Comparison of ENCODE assay signal across 8 mouse cellular contexts in the genomic region with DNA sequence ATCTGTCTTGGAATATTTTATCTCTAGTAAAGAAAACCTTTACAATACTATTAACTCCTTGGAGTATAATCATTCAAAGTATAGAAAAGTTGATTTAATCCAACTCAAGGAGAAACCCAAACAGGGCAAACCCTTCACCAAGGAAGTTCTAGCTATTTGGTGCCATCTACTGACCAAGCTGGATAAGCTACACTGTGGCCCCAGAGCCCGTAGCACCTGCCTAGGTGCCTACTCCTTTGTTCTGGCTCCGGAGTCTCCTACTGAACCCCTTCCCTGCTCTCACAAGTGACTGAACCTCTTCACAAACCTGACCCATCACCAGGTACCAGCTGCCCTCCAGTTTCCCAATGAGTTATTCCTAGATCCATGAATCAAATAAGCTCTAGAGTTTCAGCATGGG. TPM values are rescaled to one million over a fixed set of nuclear protein-coding genes. Genes with fewer than 3 reads are reported as not detected.
A peak's percentile ranks its signal among the peaks of the same experiment; 100 is the strongest.
DNase-seq lines count a peak whose midpoint lies in the region; ATAC-seq and TF ChIP-seq lines count a peak whose summit lies in the region.

No protein-coding gene starts in this region.

- H3K9ac ChIP-seq in lung, postnatal 0 days (replicated peaks; ENCODE audit: low read depth) = no peak overlapping the region
- no peak overlapping the region for H3K9ac ChIP-seq in forebrain, embryonic 16.5 days (replicated peaks; ENCODE audit: low read depth, low read length)
- H3K9ac ChIP-seq in stomach, embryonic 14.5 days (replicated peaks; ENCODE audit: low read depth, low read length) = no peak overlapping the region

- H3K36me3 ChIP-seq in lung, postnatal 0 days (ENCODE audit: insufficient read depth, low read length) = peaks cover 4% of the 10 kb centered on the region; the same call in 1 of the 2 replicates
- H3K36me3 ChIP-seq in forebrain, embryonic 16.5 days (ENCODE audit: control insufficient read depth, insufficient read depth) = 0 out of 2 replicates have a peak, but pooled peaks cover 5% of the 10 kb centered on the region
- H3K36me3 ChIP-seq in stomach, embryonic 14.5 days (ENCODE audit: control insufficient read depth, insufficient read depth, low read length) = peaks cover 3% of the 10 kb centered on the region

- H3K9me3 ChIP-seq in lung, postnatal 0 days (ENCODE audit: low read length) = no peaks in the 10 kb centered on the region
- H3K9me3 ChIP-seq in forebrain, embryonic 16.5 days (ENCODE audit: control insufficient read depth, low read length) = no peaks in the 10 kb centered on the region
- no peaks in the 10 kb centered on the region for H3K9me3 ChIP-seq in stomach, embryonic 14.5 days (ENCODE audit: control insufficient read depth, low read depth, low read length)

- H3K4me2 ChIP-seq in lung, postnatal 0 days (replicated peaks; ENCODE audit: low read depth, low read length) = no peak overlapping the region
- H3K4me2 ChIP-seq in forebrain, embryonic 16.5 days (ENCODE audit: low read length) = no peak overlapping the region
- H3K4me2 ChIP-seq in stomach, embryonic 14.5 days (replicated peaks; ENCODE audit: low read depth, low read length) = no peak overlapping the region

- H3K27me3 ChIP-seq in lung, postnatal 0 days (replicated peaks; ENCODE audit: insufficient read depth, low read length) = no peaks in the 10 kb centered on the region
- H3K27me3 ChIP-seq in forebrain, embryonic 16.5 days (replicated peaks; ENCODE audit: control insufficient read depth, insufficient read depth, low read length) = no peaks in the 10 kb centered on the region
- H3K27me3 ChIP-seq in stomach, embryonic 14.5 days (ENCODE audit: control insufficient read depth, insufficient read depth, low read length) = no peaks in the 10 kb centered on the region

- peak; percentile 67 for TF ChIP-seq CTCF in lung, postnatal 0 days (IDR thresholded peaks at IDR 0.05)

- peaks cover 7% of the 10 kb centered on the region; the same call in 1 of the 2 replicates for H3K4me1 ChIP-seq in lung, postnatal 0 days (ENCODE audit: insufficient read depth, low read depth, low read length)
- H3K4me1 ChIP-seq in forebrain, embryonic 16.5 days (replicated peaks; ENCODE audit: control insufficient read depth, insufficient read depth, low read length) = no peaks in the 10 kb centered on the region; the same call in 1 of the 2 replicates
- no peaks in the 10 kb centered on the region for H3K4me1 ChIP-seq in stomach, embryonic 14.5 days (ENCODE audit: control insufficient read depth, insufficient read depth, low read length)

- WGBS in lung, postnatal 0 days = 42% methylated on average over 2 of the region's 2 CpGs
- WGBS in forebrain, embryonic 16.5 days = 35% methylated on average over 2 of the region's 2 CpGs
- 40% methylated on average over 2 of the region's 2 CpGs for WGBS in stomach, embryonic 14.5 days

- no peak overlapping the region for H3K27ac ChIP-seq in lung, postnatal 0 days (ENCODE audit: low read length)
- H3K27ac ChIP-seq in forebrain, embryonic 16.5 days (ENCODE audit: low read length) = no peak overlapping the region
- no peak overlapping the region for H3K27ac ChIP-seq in stomach, embryonic 14.5 days (ENCODE audit: low read length)

- peak; percentile 64 for ATAC-seq in lung, postnatal 0 days
- ATAC-seq in forebrain, embryonic 16.5 days = 0 out of 2 replicates have a peak, but pooled peaks have one; percentile 20
- ATAC-seq in stomach, embryonic 14.5 days (ENCODE audit: insufficient number of reproducible peaks, insufficient read depth, low FRiP score, low read depth) = peak; percentile 61; the same call in 1 of the 2 replicates

- intact Hi-C loops in heart, postnatal 25 days (cut with DNase I) = loop anchor here (5.0 kb wide), 1 partner anchor 75 kb away; no protein-coding TSS in a partner anchor

- H3K4me3 ChIP-seq in lung, postnatal 0 days (ENCODE audit: low read depth, low read length) = no peak overlapping the region
- H3K4me3 ChIP-seq in forebrain, embryonic 16.5 days (replicated peaks; ENCODE audit: low read length) = no peak overlapping the region
- no peak overlapping the region for H3K4me3 ChIP-seq in stomach, embryonic 14.5 days (ENCODE audit: low read depth, low read length)

- DNase-seq in cerebellum, postnatal 10 days = peak; percentile 35 to 36
- DNase-seq in cerebellum, adult 11 months = no peak
- DNase-seq in lung, postnatal 0 days (ENCODE audit: low spot score) = peak; percentile 55
- DNase-seq in lung, postnatal 25 days (ENCODE audit: low spot score) = no peak
- DNase-seq in layer of hippocampus, postnatal 25 days (ENCODE audit: extremely low spot score in 1 of 2, low spot score in 1 of 2) = no peak
- no peak for DNase-seq in heart, postnatal 25 days (ENCODE audit: low spot score)

- TF ChIP-seq EP300 in lung, postnatal 0 days (IDR thresholded peaks at IDR 0.05) = no peak

RNA-seq across cellular contexts. Expression of a gene that starts 45.3 kb away (rescaled TPM):
- 220 and 256 TPM in 2 replicates for polyA plus RNA-seq in lung, postnatal 0 days (2015; fragmentation: Nextera tagmentation; extraction: Ambion mirVana)
- 149 and 159 TPM in 2 replicates for polyA plus RNA-seq in forebrain, embryonic 16.5 days (2015; fragmentation: Nextera tagmentation; extraction: Ambion mirVana)
- 136 and 137 TPM in 2 replicates for polyA plus RNA-seq in stomach, embryonic 14.5 days (2014; fragmentation: Nextera tagmentation; extraction: Ambion mirVana)
- 100 to 1,000 TPM; 558 to 629 TPM for total RNA-seq in layer of hippocampus, postnatal 25 days (2021)
- total RNA-seq in heart, postnatal 25 days (2021) = 100 to 1,000 TPM; 487 to 529 TPM

Comparison
In these comparisons a context has a peak if more than half of its experiments do, and no peak if none do; other contexts are left out.
1. DNase-seq: peak in cerebellum, postnatal 10 days (2 of 2) and lung, postnatal 0 days (single experiment); none in cerebellum, adult 11 months (single experiment), lung, postnatal 25 days (single experiment), layer of hippocampus, postnatal 25 days (0 of 2) and heart, postnatal 25 days (single experiment).
2. Peak in every context shown above with its lines, with median percentiles within 50 percentile points of each other: ATAC-seq.